Mouse (Mus musculus): Measurements from ENCODE around the gene Cd33.

Cd33 gene

DNA sequence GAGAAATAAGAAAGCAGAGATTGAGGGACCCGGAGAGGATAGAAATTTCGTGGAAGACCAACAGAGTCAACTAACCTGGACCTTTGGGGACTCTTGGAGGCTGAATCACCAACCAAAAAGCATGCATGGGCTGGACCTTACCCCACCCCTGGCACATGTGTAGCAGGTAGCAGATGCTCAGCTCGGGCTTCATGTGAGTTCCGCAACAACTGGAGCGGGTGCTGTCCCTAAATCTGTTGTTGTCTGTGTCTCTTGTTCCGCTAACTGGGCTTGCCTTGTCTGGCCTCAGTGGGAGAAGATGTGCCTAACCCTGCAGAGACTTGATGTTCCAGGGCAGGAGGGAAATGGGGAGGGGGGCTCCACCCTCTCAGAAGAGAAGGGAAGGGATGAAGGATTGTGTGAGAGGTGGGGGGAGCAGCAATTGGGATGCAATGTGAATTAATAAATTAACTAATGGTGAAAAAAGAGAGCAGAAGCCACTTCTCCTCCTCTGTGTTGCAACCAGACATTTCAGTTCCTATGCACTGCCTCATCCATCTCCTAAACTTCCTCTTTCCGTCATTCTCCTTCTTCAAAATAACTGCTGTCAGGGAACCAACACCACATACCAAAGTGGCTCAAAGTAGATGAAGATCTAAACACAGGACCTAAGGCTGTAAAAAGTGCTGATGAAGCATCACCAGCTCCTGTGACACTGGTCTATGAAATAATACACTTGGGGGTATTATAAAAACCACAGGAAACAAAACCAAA lies at the start of gene Cd33:
Gene Cd33, minus strand, starts transcription at position 204 of the 753 bp plus-strand sequence.
- no peak for DNase-seq (ENCODE audit: low read depth)

DNA sequence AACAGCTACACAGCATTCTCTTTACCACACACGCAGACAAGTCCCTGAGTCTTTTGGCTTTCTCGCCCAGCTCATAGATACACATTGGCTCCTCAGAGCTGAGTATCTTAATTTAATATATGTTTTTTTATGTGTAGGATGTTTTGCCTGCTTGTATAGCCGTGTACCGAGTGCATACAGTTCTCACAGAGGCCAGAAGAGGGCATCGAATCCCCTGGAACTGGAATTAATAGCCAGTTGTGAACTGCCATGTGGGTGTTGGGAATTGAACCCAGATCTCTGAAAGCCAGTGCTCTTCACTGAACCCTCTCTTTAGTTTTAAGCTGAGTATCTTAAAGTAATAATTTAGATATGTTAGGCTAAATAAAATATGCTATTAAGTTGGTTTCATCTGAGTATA lies 40.6 kb upstream of the Cd33 start:
- DNase-seq (ENCODE audit: low read depth), result no peak

- no peak for DNase-seq (ENCODE audit: low read depth)
Observed at GRCm38 (mm10) chr7:43580526-43580925, 36.3 kb upstream of the Cd33 start.

GRCm38 (mm10) chr7:43579440-43580171 lies 35.4 kb upstream of the Cd33 start, which contains the start of gene Zfp719:
Gene Zfp719, plus strand, starts transcription at chr7:43579610.
- DNase-seq (ENCODE audit: low read depth), result peak; percentile 85

DNA sequence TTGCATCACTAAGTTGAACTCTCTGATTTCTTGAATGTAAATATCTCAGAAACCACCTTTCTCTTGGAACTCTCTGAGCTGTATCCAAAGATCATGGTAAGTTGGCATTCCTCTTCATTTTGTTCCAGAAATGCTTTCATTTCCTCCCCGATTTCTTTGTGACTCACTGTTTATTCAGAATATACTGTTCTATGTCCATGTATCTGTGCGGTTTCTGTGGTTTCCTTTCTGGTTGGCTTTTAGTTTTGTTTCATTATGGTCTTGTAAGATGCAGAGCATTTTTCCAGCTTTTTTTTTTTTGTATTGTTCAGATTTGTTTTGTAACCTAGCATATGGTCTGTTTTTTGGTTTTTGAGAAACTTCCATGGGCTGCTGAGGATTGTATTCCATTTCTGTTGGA lies 27.0 kb upstream of the Cd33 start:
- DNase-seq (ENCODE audit: low read depth), result no peak

DNA sequence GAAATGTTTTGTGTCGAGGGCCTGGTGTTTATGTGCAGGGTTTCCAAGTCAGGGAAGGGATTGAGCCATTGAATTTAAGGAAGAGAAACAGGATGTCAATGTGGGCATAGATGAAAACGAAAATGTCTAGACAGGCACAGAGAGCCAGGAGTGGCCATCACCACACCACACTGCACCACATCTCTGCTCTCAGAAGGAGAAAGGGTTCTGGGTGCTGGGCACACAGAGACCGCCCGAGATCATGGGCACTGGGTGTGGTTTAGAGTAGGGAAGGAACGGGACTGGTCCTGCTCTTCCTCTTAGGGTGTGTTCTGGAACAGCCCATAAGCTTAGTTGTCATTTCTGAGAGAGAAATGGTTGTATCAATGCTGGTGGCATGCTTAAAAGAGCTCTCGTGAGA lies 19.1 kb upstream of the Cd33 start:
- DNase-seq (ENCODE audit: low read depth), result no peak

DNA sequence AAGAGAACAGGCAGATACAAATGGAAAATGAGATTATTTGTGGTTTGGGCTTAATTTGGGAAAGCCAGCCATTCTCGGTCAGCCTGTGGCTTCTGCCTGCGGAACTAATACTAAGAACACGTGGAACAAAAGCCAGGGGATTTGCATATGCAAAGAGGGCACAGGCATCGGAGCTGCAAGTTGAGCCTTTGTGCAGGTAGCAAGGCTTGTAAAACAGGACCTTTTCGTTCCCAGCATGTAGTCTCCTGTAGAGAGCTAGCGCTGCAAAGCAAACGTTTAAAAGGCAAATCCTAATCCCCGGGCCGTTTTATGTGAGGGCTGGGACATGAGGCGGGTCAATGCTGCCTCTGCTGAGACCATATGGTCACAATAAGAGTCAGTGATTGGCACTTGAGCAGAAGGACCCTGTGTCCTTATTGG lies 18.4 kb upstream of the Cd33 start:
- DNase-seq (ENCODE audit: low read depth), result peak; percentile 26

GRCm38 (mm10) chr7:43562006-43562633 lies 17.9 kb upstream of the Cd33 start, which contains the start of gene Zfp658:
Gene Zfp658, plus strand, starts transcription at chr7:43562256.
- peak; percentile 77 for DNase-seq (ENCODE audit: low read depth)

GRCm38 (mm10) chr7:43556901-43557300 lies 12.7 kb upstream of the Cd33 start:
- no peak for DNase-seq (ENCODE audit: low read depth)

DNA sequence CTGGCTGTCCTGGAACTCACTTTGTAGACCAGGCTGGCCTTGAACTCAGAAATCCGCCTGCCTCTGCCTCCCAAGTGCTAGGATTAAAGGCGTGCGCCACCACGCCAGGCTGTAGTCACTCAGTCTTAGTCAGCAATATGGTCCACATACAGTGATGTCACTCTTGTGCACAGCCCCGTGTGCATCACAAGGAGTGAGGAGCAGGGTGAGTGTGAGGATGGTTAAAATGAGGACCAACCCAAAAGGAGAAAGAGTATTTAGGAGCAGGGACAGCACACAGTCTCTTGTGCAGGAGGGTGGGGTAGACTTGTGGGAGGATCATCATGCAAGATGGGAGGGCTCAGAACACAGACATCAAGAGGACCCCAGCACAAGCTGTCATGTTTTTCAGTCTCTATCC lies 11.1 kb upstream of the Cd33 start:
- no peak for DNase-seq (ENCODE audit: low read depth)

DNA sequence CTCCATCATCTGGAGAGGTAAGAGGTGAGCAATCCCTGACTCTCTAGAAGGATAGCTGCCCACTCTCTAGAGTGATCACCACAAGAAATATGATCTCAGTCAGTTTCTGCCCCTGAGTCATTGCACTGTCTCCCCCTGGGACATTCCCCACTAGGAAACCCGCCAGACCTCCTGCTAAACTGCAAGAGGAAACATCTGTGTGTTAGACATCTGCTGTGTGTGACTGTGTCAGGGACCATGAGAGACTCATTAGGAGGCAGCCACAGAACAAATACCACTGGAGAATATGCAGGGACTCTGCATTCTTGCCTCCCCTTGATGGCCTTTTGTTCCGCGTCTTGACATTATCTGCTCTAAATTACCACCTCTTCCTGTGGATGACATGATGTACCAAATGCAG lies 10.3 kb upstream of the Cd33 start:
- peak; percentile 69 for DNase-seq (ENCODE audit: low read depth)

- DNase-seq (ENCODE audit: low read depth), result peak; percentile 42
Observed at GRCm38 (mm10) chr7:43553153-43553552, 8.9 kb upstream of the Cd33 start.

- no peak for DNase-seq (ENCODE audit: low read depth)
Observed at GRCm38 (mm10) chr7:43548206-43548605, 4.0 kb upstream of the Cd33 start.

- no peak for DNase-seq (ENCODE audit: low read depth)
Observed at GRCm38 (mm10) chr7:43547666-43548065, 3.4 kb upstream of the Cd33 start.

DNA sequence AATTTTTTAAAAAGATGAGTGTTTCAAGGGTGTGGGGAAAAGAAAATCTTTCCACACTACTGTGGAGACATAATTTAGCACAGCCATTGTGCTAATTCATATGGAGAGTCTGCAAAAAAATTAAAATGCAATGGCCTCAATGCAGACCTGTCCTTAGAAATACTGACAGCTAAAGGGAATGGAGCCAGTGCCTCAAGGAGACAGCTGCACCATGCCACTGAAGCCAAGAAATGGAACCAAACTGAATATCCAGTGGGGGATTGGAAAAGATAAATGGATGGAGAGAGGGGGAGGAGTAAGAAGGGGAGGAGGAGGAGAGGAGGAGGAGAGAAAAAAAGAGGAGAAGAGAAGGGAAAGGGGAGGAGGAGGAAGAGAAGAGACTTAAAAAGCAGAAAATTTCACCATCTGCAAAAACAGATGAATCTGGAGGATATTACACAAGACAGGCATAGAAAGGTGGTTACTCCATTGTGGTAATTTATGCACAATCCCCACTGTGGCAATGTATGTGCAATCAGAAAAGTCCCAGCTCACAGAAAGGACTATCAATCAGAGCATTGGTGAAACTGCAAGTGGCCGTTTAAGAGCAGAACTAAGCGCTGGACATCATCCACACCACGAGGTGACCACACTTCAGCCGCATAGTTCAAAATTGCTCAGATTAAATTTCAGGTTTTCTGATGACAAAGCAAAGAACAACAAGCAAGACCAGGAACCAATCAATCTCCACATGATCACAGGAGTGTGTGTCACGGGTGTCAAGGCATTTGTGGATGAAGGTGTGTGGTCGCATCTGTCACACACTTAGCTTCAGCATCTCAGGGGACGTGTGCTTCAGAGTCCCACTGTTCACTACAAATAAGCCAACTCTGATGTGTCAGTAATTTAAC lies 1.7 kb upstream of the Cd33 start:
- DNase-seq (ENCODE audit: low read depth), result no peak

- DNase-seq (ENCODE audit: low read depth), result no peak
Observed at GRCm38 (mm10) chr7:43538524-43538923, 5.7 kb downstream of the Cd33 start.

GRCm38 (mm10) chr7:43532936-43533505 lies 11.2 kb downstream of the Cd33 start:
- peak; percentile 37 for DNase-seq (ENCODE audit: low read depth)

DNA sequence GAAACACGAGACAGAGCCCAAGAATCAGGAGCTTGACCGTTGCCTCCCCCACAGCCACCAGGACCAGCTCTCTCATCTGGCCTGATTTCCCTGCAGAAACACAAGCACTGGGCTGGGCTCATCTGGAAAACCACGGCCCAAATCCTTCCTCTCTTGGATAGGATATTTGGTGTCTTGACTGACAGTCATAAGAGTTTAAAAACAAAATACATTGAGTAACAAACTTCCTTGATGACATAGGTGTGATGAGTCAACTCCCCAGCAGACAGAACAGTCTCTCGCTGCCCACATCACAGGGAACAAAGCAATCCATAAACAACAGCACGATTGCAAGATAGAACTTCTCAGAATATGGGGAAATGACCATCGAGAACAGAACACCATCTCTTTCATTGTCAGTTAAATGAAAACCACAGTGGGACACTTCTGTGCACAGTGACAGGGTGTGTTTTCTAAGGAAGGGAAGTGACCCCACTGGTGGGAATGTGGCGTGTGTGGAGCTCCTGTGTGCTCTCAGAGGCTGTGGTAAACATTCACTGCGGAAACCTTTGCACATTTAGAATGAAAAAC lies 13.9 kb downstream of the Cd33 start:
- DNase-seq (ENCODE audit: low read depth), result peak; percentile 30

- DNase-seq (ENCODE audit: low read depth), result peak; percentile 29
Observed at GRCm38 (mm10) chr7:43525313-43525712, 18.9 kb downstream of the Cd33 start.

GRCm38 (mm10) chr7:43522776-43523175 lies 21.5 kb downstream of the Cd33 start:
- DNase-seq (ENCODE audit: low read depth), result no peak

DNA sequence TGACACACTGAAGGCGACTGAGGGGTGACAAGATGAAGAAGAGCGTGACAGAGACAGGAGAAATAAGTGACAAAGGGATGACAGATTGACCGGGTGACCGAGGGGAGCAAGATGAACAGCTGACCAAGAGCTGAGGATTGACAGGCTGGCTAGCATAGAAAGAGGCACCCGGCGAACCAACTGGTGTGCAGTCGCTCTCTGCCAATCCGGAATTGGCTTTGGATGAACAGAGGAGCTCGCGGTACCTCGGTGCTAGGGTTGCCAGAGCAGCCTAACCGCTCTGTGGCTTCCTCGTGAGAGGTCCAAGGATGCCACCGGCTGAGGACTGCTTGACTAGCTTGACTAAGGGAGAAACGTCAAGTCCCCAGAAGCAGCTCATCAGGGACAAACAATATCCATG lies 25.9 kb downstream of the Cd33 start:
- no peak for DNase-seq (ENCODE audit: low read depth)

All from c-Kit-positive CD71-negative TER-119-negative erythroid progenitor cells, embryonic 14.5 days (primary cell).